Mouse (Mus musculus): ENCODE measurements around the gene Scn4a. TPM values are rescaled to one million over a fixed set of nuclear protein-coding genes. Genes with fewer than 3 reads are reported as not detected.
A peak's percentile ranks its signal among the peaks of the same experiment; 100 is the strongest.

Scn4a gene
- polyA plus RNA-seq, 2 experiments, result 0.30 to 2.0 TPM

DNA sequence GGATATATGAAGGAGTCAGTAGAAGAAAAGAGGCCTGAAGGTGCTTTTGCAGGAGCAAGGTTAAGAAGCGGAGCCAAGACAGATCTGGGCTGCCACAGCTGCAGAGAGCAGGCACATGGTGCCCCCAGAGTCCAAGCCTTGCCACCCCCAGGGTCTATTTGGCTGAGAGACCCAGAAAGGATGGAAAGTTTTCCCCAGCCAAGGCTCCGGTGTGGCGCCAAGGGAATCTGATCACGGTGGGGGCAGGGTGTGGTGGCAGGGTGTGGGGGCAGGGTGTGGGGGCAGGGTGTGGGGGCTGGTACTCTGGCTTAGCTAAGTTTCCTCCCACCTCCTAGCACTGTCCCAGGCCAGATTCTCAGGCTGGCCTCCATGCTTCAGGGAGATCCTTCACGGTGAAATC, 24.6 kb downstream of the Scn4a start:
- Histone ChIP-seq H3K36me3 (ENCODE audit: control insufficient read depth, insufficient read depth, low read length) (no peaks in the 10 kb centered on the region), H3K4me1 (ENCODE audit: control insufficient read depth, insufficient read depth, low read length) (peaks cover 4% of the 10 kb centered on the region; the same call in 1 of the 2 replicates), H3K4me3 (replicated peaks; ENCODE audit: low read length) (no peak overlapping the region), H3K9ac (ENCODE audit: low read depth, low read length, severe bottlenecking) (no peak overlapping the region; the same call in 1 of the 2 replicates), H3K27ac (replicated peaks; ENCODE audit: low read depth, low read length) (no peak overlapping the region), H3K4me2 (replicated peaks; ENCODE audit: low read depth, low read length, severe bottlenecking) (no peak overlapping the region), H3K27me3 (ENCODE audit: control insufficient read depth, insufficient read depth, low read length) (no peaks in the 10 kb centered on the region), H3K9me3 (ENCODE audit: control insufficient read depth, low read length) (no peaks in the 10 kb centered on the region)
- TF ChIP-seq POLR2A (IDR thresholded peaks at IDR 0.05; ENCODE audit: borderline replicate concordance, extremely low read depth, insufficient read depth, insufficient read length), result no peak
- DNase-seq (ENCODE audit: low spot score) (no peak), ATAC-seq (ENCODE audit: low FRiP score, low read depth) (no peak)
- WGBS, result 56% methylated on average over 5 of the region's 5 CpGs

DNA sequence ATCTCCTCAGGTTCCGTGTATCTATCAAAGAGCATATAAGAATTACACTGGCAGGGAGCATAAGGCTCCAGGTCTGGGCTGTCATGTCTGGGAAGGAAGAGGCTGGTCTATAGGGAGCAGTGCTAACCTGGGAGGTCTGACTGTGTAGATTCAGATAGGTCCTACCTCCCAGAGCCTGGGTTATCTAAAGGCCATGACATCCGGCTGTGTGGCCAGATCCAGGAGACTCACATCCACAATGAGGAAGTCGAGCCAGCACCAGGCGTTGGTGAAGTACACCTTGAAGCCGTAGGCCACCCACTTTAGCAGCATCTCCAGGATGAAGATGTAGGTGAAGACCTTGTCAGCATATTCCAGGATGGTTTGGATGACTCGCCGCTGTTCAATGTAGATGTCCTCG, 26.6 kb downstream of the Scn4a start:
- no peak for TF ChIP-seq POLR2A (IDR thresholded peaks at IDR 0.05; ENCODE audit: borderline replicate concordance, extremely low read depth, insufficient read depth, insufficient read length)
- H3K9me3 ChIP-seq (ENCODE audit: control insufficient read depth, low read length), result no peaks in the 10 kb centered on the region
- H3K4me1 ChIP-seq (ENCODE audit: control insufficient read depth, insufficient read depth, low read length), result peaks cover 4% of the 10 kb centered on the region; the same call in 1 of the 2 replicates
- no peak overlapping the region for H3K4me3 ChIP-seq (replicated peaks; ENCODE audit: low read length)
- no peaks in the 10 kb centered on the region for H3K36me3 ChIP-seq (ENCODE audit: control insufficient read depth, insufficient read depth, low read length)
- ATAC-seq (ENCODE audit: low FRiP score, low read depth) (no peak), DNase-seq (ENCODE audit: low spot score) (no peak)
- H3K27ac ChIP-seq (replicated peaks; ENCODE audit: low read depth, low read length), result no peak overlapping the region
- no peaks in the 10 kb centered on the region for H3K27me3 ChIP-seq (ENCODE audit: control insufficient read depth, insufficient read depth, low read length)
- H3K4me2 ChIP-seq (replicated peaks; ENCODE audit: low read depth, low read length, severe bottlenecking), result no peak overlapping the region
- 90% methylated on average over 8 of the region's 8 CpGs for WGBS
- no peak overlapping the region for H3K9ac ChIP-seq (ENCODE audit: low read depth, low read length, severe bottlenecking)

DNA sequence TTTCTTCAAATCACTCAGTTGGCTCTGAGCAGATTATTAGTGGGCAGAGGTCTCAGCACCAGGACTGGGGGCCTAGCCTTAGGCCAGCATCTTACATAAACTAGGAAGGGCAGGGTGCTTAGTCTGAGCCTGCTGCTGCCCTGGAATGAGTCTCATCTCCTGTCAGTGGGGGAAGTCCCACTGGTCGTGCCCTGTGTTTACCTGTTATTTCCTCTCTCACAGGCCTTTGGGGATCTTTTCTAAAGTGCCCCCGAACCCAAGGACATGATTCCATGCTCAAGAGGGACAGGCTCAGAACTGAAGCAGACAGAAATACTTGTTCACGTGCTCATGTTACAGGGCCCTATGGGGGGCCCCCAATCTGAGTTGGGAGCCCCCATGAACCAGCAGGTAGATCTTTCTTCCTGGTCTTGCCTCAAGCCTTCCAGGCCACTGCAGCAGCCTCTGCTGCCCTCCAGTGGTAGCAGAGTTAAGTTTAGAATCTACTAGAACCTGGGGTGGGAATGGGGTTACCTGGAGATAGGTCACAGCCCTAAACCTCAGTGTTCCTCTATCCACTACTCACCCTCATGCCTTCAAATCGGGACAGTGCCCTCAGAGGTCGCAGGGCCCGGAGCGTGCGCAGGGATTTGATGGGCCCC, 27.4 kb downstream of the Scn4a start:
- Histone ChIP-seq H3K27ac (replicated peaks; ENCODE audit: low read depth, low read length) (no peak overlapping the region), H3K4me1 (ENCODE audit: control insufficient read depth, insufficient read depth, low read length) (peaks cover 4% of the 10 kb centered on the region; the same call in 1 of the 2 replicates), H3K36me3 (ENCODE audit: control insufficient read depth, insufficient read depth, low read length) (no peaks in the 10 kb centered on the region), H3K4me3 (replicated peaks; ENCODE audit: low read length) (no peak overlapping the region), H3K9me3 (ENCODE audit: control insufficient read depth, low read length) (no peaks in the 10 kb centered on the region), H3K27me3 (ENCODE audit: control insufficient read depth, insufficient read depth, low read length) (no peaks in the 10 kb centered on the region), H3K9ac (ENCODE audit: low read depth, low read length, severe bottlenecking) (no peak overlapping the region), H3K4me2 (replicated peaks; ENCODE audit: low read depth, low read length, severe bottlenecking) (no peak overlapping the region)
- no peak for TF ChIP-seq POLR2A (IDR thresholded peaks at IDR 0.05; ENCODE audit: borderline replicate concordance, extremely low read depth, insufficient read depth, insufficient read length)
- peak; percentile 66 for DNase-seq (ENCODE audit: low spot score)
- WGBS, result 66% methylated on average over 8 of the region's 8 CpGs
- ATAC-seq (ENCODE audit: low FRiP score, low read depth), result no peak

DNA sequence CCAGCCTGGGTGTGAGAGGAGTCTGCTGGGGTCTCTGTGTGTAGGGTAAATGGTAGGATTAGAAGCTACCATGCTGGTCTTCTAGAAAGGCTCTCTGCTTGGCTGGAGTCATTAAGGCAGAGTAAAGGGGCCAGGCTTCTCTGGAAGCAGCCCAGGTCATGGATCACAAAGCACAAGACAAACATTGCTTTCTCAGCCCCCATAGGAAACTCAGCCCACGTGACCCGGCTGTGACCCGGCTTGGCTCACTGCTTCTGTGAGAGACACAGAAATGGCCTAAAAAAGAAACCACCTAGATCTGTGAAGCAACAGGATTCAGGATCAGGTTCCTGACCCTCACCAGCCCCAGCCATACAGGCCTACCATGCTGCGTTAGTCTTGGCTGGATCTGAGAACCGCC, 28.2 kb downstream of the Scn4a start:
- no peaks in the 10 kb centered on the region for H3K27me3 ChIP-seq (ENCODE audit: control insufficient read depth, insufficient read depth, low read length)
- ATAC-seq (ENCODE audit: low FRiP score, low read depth) (no peak), DNase-seq (ENCODE audit: low spot score) (no peak)
- no peak for TF ChIP-seq POLR2A (IDR thresholded peaks at IDR 0.05; ENCODE audit: borderline replicate concordance, extremely low read depth, insufficient read depth, insufficient read length)
- H3K9ac ChIP-seq (ENCODE audit: low read depth, low read length, severe bottlenecking), result no peak overlapping the region
- no peak overlapping the region for H3K27ac ChIP-seq (replicated peaks; ENCODE audit: low read depth, low read length)
- no peak overlapping the region for H3K4me2 ChIP-seq (replicated peaks; ENCODE audit: low read depth, low read length, severe bottlenecking)
- H3K4me1 ChIP-seq (ENCODE audit: control insufficient read depth, insufficient read depth, low read length), result peaks cover 4% of the 10 kb centered on the region; the same call in 1 of the 2 replicates
- no peaks in the 10 kb centered on the region for H3K36me3 ChIP-seq (ENCODE audit: control insufficient read depth, insufficient read depth, low read length)
- H3K9me3 ChIP-seq (ENCODE audit: control insufficient read depth, low read length), result no peaks in the 10 kb centered on the region
- no peak overlapping the region for H3K4me3 ChIP-seq (replicated peaks; ENCODE audit: low read length)
- 77% methylated on average over 5 of the region's 5 CpGs for WGBS

DNA sequence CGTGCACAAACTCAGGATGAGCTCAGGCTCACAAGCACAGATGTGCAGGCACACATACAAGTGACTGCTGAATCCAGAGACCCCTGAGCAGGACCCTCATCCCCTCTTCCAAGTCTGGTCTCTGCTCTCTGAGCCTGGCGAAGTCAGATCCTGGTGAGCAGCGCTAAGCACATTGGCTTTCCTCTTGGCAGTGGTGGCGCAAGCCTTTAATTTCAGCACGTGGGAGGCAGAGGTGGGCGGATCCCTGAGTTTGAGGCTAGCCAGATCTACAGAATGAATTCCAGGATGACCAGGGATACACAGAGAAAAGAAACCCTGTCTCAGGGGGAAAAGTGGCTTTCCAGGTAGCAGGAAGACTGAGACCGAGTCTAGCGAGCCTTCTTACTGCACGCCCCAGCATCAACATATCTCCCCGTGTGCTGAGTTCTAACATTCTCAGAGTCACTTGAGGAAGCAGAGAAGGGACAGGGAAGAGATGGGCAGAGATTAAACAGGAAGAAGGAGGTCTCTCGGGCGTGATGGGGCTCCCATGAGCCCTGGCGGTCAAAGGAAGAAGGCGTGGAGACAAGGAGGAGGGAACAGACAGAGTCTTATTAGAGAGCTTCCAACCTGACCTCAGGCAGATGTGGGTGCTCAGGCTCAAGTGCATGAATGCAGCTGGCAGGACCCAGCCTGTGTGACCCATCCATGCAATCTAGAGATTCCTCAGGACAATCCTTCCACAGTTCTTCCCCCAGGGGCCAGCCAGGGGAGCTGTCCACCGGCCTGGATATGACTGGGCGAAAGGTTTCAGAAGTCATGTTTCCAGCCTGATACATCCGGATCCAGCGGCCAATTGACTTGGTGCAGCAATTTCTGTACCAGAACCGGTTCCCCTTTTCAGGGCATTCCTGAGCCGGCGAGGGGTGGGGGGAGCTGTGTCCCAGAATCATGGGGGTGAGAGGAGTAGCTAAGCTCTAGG, 34.4 kb downstream of the Scn4a start:
- H3K9me3 ChIP-seq (ENCODE audit: control insufficient read depth, low read length), result no peaks in the 10 kb centered on the region
- no peaks in the 10 kb centered on the region for H3K27me3 ChIP-seq (ENCODE audit: control insufficient read depth, insufficient read depth, low read length)
- no peak overlapping the region for H3K4me3 ChIP-seq (replicated peaks; ENCODE audit: low read length)
- TF ChIP-seq POLR2A (IDR thresholded peaks at IDR 0.05; ENCODE audit: borderline replicate concordance, extremely low read depth, insufficient read depth, insufficient read length), result no peak
- 60% methylated on average over 21 of the region's 21 CpGs for WGBS
- no peak for DNase-seq (ENCODE audit: low spot score)
- no peaks in the 10 kb centered on the region for H3K36me3 ChIP-seq (ENCODE audit: control insufficient read depth, insufficient read depth, low read length)
- H3K27ac ChIP-seq (replicated peaks; ENCODE audit: low read depth, low read length), result no peak overlapping the region
- peaks cover 36% of the 10 kb centered on the region for H3K4me1 ChIP-seq (ENCODE audit: control insufficient read depth, insufficient read depth, low read length)
- H3K9ac ChIP-seq (ENCODE audit: low read depth, low read length, severe bottlenecking), result no peak overlapping the region
- no peak overlapping the region; the same call in 1 of the 2 replicates for H3K4me2 ChIP-seq (replicated peaks; ENCODE audit: low read depth, low read length, severe bottlenecking)
- ATAC-seq (ENCODE audit: low FRiP score, low read depth), result no peak
